Mouse (Mus musculus) G1E (cell line): ENCODE results near the gene Ipcef1.

Experiments used
- CTCF ChIP-seq: IDR thresholded peaks from 2 replicates; pipeline ENCODE4 v1.5.1; 2012; ENCODE audit warnings: low read depth, low read length, inconsistent platforms, mixed read lengths
- TAL1 ChIP-seq: conservative IDR thresholded peaks from 2 replicates; pipeline ENCODE4 v1.6.1; 2012; ENCODE audit warnings: low read depth, low read length, inconsistent platforms, mixed read lengths

- TF ChIP-seq CTCF, result no peak
- no peak for TF ChIP-seq TAL1
Observed at GRCm38 (mm10) chr10:6934776-6935175, 117.5 kb downstream of the Ipcef1 start.
